Mouse (Mus musculus): ENCODE data around the gene Tead2.
"Not testable (repeated sequence)": the region's sequence is repeated elsewhere in the genome, so short reads cannot be mapped to it uniquely, and the experiment has no call there.

The Tead2 gene

GRCm38 (mm10) chr7:45229459-45230203 lies 14.1 kb downstream of the Tead2 start:
- DNase-seq = no peak

- no peak for DNase-seq
These were observed 15.6 kb downstream of the Tead2 start for GRCm38 (mm10) chr7:45231192-45231591.

GRCm38 (mm10) chr7:45231941-45232340 lies 16.4 kb downstream of the Tead2 start:
- no peak for DNase-seq

- DNase-seq = no peak
These were observed 17.3 kb downstream of the Tead2 start for GRCm38 (mm10) chr7:45232716-45233465.

GRCm38 (mm10) chr7:45233580-45234332 lies 18.2 kb downstream of the Tead2 start:
- no peak for DNase-seq

- no peak for DNase-seq
These were observed 18.8 kb downstream of the Tead2 start for GRCm38 (mm10) chr7:45234333-45234841.

GRCm38 (mm10) chr7:45234922-45235571 lies 19.5 kb downstream of the Tead2 start:
- no peak for DNase-seq

- DNase-seq = no peak
These were observed 20.2 kb downstream of the Tead2 start for GRCm38 (mm10) chr7:45235656-45236180.

- no peak for DNase-seq
These were observed 22.5 kb downstream of the Tead2 start for GRCm38 (mm10) chr7:45237747-45238699.

GRCm38 (mm10) chr7:45238723-45239496 lies 23.4 kb downstream of the Tead2 start, which contains the start of gene Cd37:
Cd37 (minus strand) TSS chr7:45239115.
- DNase-seq = no peak

GRCm38 (mm10) chr7:45240109-45240508 lies 24.6 kb downstream of the Tead2 start:
- DNase-seq = no peak

GRCm38 (mm10) chr7:45240633-45241388 lies 25.3 kb downstream of the Tead2 start, which contains the start of gene Slc6a16:
Slc6a16 (plus strand) TSS chr7:45241085.
- no peak for DNase-seq

GRCm38 (mm10) chr7:45241389-45241749 lies 25.8 kb downstream of the Tead2 start:
- DNase-seq = no peak

- DNase-seq = no peak
These were observed 32.1 kb downstream of the Tead2 start for GRCm38 (mm10) chr7:45247666-45248065.

GRCm38 (mm10) chr7:45253806-45254205 lies 38.3 kb downstream of the Tead2 start:
- DNase-seq = no peak

- DNase-seq = not testable (repeated sequence)
These were observed 40.3 kb downstream of the Tead2 start for GRCm38 (mm10) chr7:45255822-45256221.

GRCm38 (mm10) chr7:45257063-45257840 lies 41.7 kb downstream of the Tead2 start:
- no peak for DNase-seq

GRCm38 (mm10) chr7:45259281-45259680 lies 43.7 kb downstream of the Tead2 start:
- DNase-seq = no peak

- no peak for DNase-seq
These were observed 46.7 kb downstream of the Tead2 start for GRCm38 (mm10) chr7:45262266-45262665.
